Mouse (Mus musculus): ENCODE data around the gene Lmo4. TPM values are rescaled to one million over a fixed set of nuclear protein-coding genes. Genes with fewer than 3 reads are reported as not detected.

Lmo4 gene
- polyA plus RNA-seq, 1 experiment = 38.9 TPM

GRCm38 (mm10) chr3:144171749-144172148, 33.3 kb downstream of the Lmo4 start:
- TF ChIP-seq POLR2A (IDR thresholded peaks at IDR 0.05; ENCODE audit: low read depth, low read length) = no peak
- no peak for TF ChIP-seq CTCF (IDR thresholded peaks at IDR 0.05; ENCODE audit: extremely low read depth, insufficient read depth, insufficient read length, insufficient replicate concordance)
- no peak overlapping the region for H3K4me3 ChIP-seq (ENCODE audit: extremely low read depth, insufficient read depth, insufficient read length)
- 71% methylated on average over 2 of the region's 2 CpGs for WGBS
- H3K27ac ChIP-seq (ENCODE audit: insufficient read depth, low read length) = no peak overlapping the region
- no peaks in the 10 kb centered on the region for H3K36me3 ChIP-seq (ENCODE audit: control insufficient read depth, insufficient read depth, low read length)
- no peaks in the 10 kb centered on the region for H3K27me3 ChIP-seq (ENCODE audit: control insufficient read depth, insufficient read depth, low read length)
- DNase-seq (ENCODE audit: low read depth in 1 of 2, low spot score in 2 of 2) = no peak
- peaks cover 3% of the 10 kb centered on the region; the same call in 1 of the 2 replicates for H3K4me1 ChIP-seq (ENCODE audit: control insufficient read depth, insufficient read depth, insufficient read length)

GRCm38 (mm10) chr3:144170539-144170938, 34.5 kb downstream of the Lmo4 start:
- Histone ChIP-seq H3K27me3 (ENCODE audit: control insufficient read depth, insufficient read depth, low read length) (no peaks in the 10 kb centered on the region), H3K4me3 (ENCODE audit: extremely low read depth, insufficient read depth, insufficient read length) (no peak overlapping the region), H3K4me1 (ENCODE audit: control insufficient read depth, insufficient read depth, insufficient read length) (peaks cover 3% of the 10 kb centered on the region; the same call in 1 of the 2 replicates), H3K36me3 (ENCODE audit: control insufficient read depth, insufficient read depth, low read length) (no peaks in the 10 kb centered on the region), H3K27ac (ENCODE audit: insufficient read depth, low read length) (no peak overlapping the region)
- TF ChIP-seq CTCF (IDR thresholded peaks at IDR 0.05; ENCODE audit: extremely low read depth, insufficient read depth, insufficient read length, insufficient replicate concordance) = no peak
- TF ChIP-seq POLR2A (IDR thresholded peaks at IDR 0.05; ENCODE audit: low read depth, low read length) = no peak
- no peak for DNase-seq (ENCODE audit: low read depth in 1 of 2, low spot score in 2 of 2)
- 3% methylated on average over 2 of the region's 2 CpGs for WGBS

GRCm38 (mm10) chr3:144166439-144167155, 38.4 kb downstream of the Lmo4 start:
- no peak overlapping the region for H3K4me3 ChIP-seq (ENCODE audit: extremely low read depth, insufficient read depth, insufficient read length)
- H3K27me3 ChIP-seq (ENCODE audit: control insufficient read depth, insufficient read depth, low read length) = no peaks in the 10 kb centered on the region
- no peaks in the 10 kb centered on the region for H3K36me3 ChIP-seq (ENCODE audit: control insufficient read depth, insufficient read depth, low read length)
- DNase-seq (ENCODE audit: low read depth in 1 of 2, low spot score in 2 of 2) = no peak
- TF ChIP-seq POLR2A (IDR thresholded peaks at IDR 0.05; ENCODE audit: low read depth, low read length) = no peak
- TF ChIP-seq CTCF (IDR thresholded peaks at IDR 0.05; ENCODE audit: extremely low read depth, insufficient read depth, insufficient read length, insufficient replicate concordance) = no peak
- H3K4me1 ChIP-seq (ENCODE audit: control insufficient read depth, insufficient read depth, insufficient read length) = peaks cover 3% of the 10 kb centered on the region; the same call in 1 of the 2 replicates
- 95% methylated on average over 8 of the region's 8 CpGs for WGBS
- no peak overlapping the region for H3K27ac ChIP-seq (ENCODE audit: insufficient read depth, low read length)

GRCm38 (mm10) chr3:144165439-144165838, 39.6 kb downstream of the Lmo4 start:
- Histone ChIP-seq H3K27me3 (ENCODE audit: control insufficient read depth, insufficient read depth, low read length) (no peaks in the 10 kb centered on the region), H3K27ac (ENCODE audit: insufficient read depth, low read length) (no peak overlapping the region), H3K4me3 (ENCODE audit: extremely low read depth, insufficient read depth, insufficient read length) (no peak overlapping the region), H3K36me3 (ENCODE audit: control insufficient read depth, insufficient read depth, low read length) (no peaks in the 10 kb centered on the region), H3K4me1 (ENCODE audit: control insufficient read depth, insufficient read depth, insufficient read length) (peaks cover 3% of the 10 kb centered on the region; the same call in 1 of the 2 replicates)
- TF ChIP-seq POLR2A (IDR thresholded peaks at IDR 0.05; ENCODE audit: low read depth, low read length) (no peak), CTCF (IDR thresholded peaks at IDR 0.05; ENCODE audit: extremely low read depth, insufficient read depth, insufficient read length, insufficient replicate concordance) (no peak)
- DNase-seq (ENCODE audit: low read depth in 1 of 2, low spot score in 2 of 2) = no peak
- 92% methylated on average over 12 of the region's 12 CpGs for WGBS

- TF ChIP-seq CTCF (IDR thresholded peaks at IDR 0.05; ENCODE audit: extremely low read depth, insufficient read depth, insufficient read length, insufficient replicate concordance) (no peak), POLR2A (IDR thresholded peaks at IDR 0.05; ENCODE audit: low read depth, low read length) (no peak)
- Histone ChIP-seq H3K27me3 (ENCODE audit: control insufficient read depth, insufficient read depth, low read length) (no peaks in the 10 kb centered on the region), H3K27ac (ENCODE audit: insufficient read depth, low read length) (no peak overlapping the region), H3K4me3 (ENCODE audit: extremely low read depth, insufficient read depth, insufficient read length) (no peak overlapping the region), H3K36me3 (ENCODE audit: control insufficient read depth, insufficient read depth, low read length) (no peaks in the 10 kb centered on the region), H3K4me1 (ENCODE audit: control insufficient read depth, insufficient read depth, insufficient read length) (no peaks in the 10 kb centered on the region)
- WGBS = 86% methylated on average over 9 of the region's 9 CpGs
- no peak for DNase-seq (ENCODE audit: low read depth in 1 of 2, low spot score in 2 of 2)
Measured at GRCm38 (mm10) chr3:144164665-144165385, 40.2 kb downstream of the Lmo4 start.

GRCm38 (mm10) chr3:144163718-144164117, 41.3 kb downstream of the Lmo4 start:
- no peak for DNase-seq (ENCODE audit: low read depth in 1 of 2, low spot score in 2 of 2)

More at GRCm38 (mm10) chr3:144163718-144164117, 41.3 kb downstream of the Lmo4 start:
- no peak overlapping the region for H3K4me3 ChIP-seq (ENCODE audit: extremely low read depth, insufficient read depth, insufficient read length)
- no peak overlapping the region for H3K27ac ChIP-seq (ENCODE audit: insufficient read depth, low read length)
- H3K36me3 ChIP-seq (ENCODE audit: control insufficient read depth, insufficient read depth, low read length) = no peaks in the 10 kb centered on the region
- 95% methylated on average over 2 of the region's 2 CpGs for WGBS
- no peaks in the 10 kb centered on the region for H3K27me3 ChIP-seq (ENCODE audit: control insufficient read depth, insufficient read depth, low read length)
- TF ChIP-seq POLR2A (IDR thresholded peaks at IDR 0.05; ENCODE audit: low read depth, low read length) = no peak
- TF ChIP-seq CTCF (IDR thresholded peaks at IDR 0.05; ENCODE audit: extremely low read depth, insufficient read depth, insufficient read length, insufficient replicate concordance) = no peak
- H3K4me1 ChIP-seq (ENCODE audit: control insufficient read depth, insufficient read depth, insufficient read length) = no peaks in the 10 kb centered on the region

Data from spleen, adult 2 months (tissue).